Mouse (Mus musculus) CD8-positive naive resting alpha-beta T cell, adult 2 months (primary cell): Measurements from ENCODE around the gene Fam19a2.

Experiments used
- DNase-seq, 2 experiments: peaks; one replicate each; pipeline ENCODE4 v3.0.0; 2022; ENCODE audit warnings: low read depth in 2 of 2, low spot score in 2 of 2

The Fam19a2 gene

DNA sequence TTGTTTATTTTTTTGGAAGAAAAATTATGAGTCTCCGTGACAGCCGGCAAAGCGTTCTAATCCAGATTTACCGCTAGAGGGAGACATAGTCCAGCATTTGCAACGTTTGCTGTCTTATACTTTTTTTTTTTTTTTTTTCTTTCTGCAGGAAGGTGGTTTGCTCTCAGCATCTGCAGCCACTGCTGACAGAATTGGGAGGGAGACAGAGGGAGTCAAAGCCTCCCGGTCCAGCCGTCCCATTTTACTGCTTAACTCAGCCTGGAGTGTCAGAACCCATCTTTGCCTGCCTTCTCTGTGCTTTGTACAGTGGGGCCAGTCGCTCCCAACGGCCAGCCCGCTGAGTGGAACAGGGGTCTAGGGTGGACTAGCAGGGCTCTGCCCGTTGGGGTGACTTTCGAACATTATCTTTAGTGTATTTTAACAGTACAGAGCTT is at the start of gene Fam19a2:
Fam19a2 (plus strand) TSS at position 121 of the 434 bp plus-strand sequence.
- DNase-seq: peak; percentile 8 to 25

DNA sequence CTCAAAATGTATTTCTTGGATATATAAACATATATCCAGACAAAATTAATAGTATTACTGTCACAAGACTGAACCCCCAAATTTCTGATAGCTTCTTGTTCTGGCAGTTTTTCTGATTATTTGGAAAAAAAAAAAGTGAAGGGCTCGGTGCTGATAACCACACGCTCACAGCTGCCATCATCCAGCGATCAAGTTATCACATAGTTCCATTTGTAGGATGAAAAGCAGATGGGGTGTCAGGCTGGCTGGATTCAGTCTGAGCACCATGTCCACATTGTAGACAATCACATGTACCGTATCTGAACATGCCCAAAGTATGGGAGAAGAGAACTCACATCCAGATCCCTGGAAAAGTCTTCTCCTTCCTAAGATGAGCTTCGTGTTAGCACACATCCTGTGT is 41.0 kb upstream of the Fam19a2 start:
- no peak for DNase-seq

DNA sequence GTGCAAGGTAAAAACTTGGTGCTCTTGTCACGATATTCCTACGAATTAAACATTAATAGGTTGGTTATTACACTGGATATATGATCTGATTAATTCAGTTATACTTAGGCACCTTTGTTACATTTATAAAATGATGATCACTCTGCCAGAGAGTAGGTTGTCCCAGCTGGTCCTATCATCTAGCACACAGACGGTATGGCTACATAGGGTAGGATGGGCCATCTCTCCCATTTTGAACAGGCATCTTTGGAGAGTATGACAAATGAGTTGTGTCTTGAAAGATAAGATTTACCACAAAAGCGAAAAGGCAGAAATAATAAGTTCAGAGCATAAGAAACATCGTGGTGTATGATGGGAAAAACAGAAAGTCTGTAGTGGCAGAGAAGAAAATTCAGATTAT is 34.4 kb upstream of the Fam19a2 start:
- DNase-seq: no peak

DNA sequence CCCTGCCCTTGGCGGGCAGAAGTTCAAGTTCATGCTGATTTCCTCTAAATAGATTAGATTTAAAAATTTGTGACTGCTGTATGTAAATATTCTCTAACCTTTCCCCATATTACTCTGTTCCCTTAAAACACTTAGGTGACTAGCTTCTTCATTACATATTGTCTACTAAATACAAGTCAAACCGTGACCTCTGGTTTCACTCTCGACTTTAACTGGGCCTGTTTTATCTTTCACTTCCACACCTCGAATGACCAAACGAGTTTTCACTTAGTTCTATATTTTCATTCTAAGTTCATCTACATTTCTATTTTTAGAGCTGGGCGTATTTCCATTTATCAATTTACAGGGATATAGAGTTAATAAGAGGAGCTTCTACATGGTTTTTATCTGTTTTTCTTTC is 15.7 kb upstream of the Fam19a2 start:
- no peak for DNase-seq

DNA sequence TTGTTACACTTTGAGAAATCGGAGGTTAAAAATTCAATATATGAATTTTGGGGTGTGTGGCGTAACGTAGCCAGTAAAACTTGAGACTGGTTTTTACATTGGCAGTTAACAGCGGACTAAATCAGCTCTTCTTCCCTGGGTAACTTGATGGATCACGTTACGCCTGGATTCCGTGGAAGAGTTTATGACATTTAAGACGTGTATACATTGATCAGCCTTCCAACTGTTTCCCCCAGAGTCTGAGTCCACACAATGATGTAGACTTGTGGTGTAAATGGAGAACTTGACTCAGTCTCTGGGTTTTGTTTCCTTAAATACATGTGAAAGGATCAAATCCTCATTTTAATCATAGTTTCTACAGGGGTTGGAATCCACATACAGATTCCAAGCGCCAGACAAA is 11.9 kb upstream of the Fam19a2 start:
- DNase-seq: no peak

DNA sequence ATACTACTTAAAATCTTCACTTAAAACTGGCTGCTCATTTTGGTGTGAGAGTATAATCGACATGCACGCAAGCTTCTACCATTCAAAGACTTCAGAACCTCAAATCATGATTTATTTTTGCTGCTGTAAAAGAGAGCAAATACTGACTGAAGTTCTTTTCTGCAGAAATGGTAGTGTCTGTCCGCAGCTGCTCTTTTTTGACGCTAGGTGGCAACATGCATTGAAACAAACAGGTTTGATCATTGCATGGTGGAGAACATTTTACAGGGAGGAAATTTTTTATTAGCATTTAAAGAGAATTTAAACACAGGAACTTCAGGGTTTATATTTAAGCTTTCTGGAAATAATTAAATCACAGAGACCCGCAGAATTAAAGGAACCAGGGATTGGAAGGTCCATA is 9.5 kb upstream of the Fam19a2 start:
- DNase-seq: no peak

DNA sequence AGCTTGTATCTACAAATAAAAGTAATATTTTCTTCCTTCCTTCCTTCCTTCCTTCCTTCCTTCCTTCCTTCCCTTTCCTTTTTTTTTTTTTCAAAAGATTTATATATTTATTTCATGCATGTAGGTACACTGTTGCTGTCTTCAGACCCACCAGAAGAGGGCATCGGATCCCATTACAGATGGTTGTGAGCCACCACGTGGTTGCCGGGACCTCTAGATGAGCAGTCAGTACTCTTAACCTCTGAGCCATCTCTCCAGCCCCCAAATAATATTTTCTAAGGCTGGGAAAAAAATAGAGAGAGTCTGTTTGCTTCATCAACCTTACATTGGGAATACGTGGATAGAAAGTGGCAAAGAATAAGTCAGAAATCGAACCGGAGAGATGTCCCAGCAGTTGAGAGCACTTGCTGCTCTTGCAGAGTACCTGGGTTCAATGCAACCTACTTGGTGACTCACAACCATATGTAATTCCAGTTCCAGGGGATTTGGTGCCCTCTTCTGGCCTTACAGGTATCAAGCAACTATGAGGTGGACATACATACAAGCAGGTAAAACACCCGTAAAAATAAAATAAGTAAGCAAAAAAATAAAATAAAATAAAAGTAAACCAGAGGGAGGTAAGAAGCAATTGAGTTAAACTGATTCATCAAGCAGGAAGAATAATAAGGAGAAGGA is 8.0 kb upstream of the Fam19a2 start:
- DNase-seq: no peak

DNA sequence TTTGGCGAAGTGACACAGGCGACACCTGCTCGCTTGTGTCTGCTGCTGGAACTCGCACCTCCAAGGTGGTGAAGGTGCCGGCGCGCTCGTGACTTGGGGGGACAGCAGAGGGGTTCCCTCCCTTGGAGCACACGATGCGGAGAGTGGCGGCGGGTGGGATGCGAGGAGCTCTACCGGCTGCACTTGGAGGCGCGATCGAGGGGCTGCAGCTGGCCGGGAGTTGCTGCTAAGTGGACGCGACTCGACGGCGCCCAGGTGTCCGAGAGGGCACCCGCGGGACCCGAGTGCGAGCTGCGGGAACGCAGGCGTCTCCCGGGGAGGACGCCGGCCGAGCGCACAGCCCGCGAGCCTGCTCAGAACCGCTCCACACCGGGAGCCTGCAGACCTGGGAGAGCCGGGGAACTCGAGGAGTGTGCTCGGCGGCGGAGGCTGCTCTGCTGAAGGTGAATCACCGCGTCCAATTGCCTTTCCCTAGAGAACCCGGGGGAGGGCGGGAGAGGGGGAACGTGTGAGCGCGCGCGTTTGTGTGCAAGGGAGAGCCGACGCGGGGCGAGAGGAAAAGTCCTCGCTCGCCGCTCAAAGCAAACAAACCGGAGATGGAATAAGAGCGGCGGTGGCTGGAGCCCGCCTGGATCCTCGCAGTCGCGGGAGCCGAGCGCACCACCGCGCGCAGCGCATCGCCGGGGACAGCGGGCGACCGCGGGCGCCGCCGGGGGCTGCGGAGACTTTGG is 830 bp downstream of the Fam19a2 start:
- DNase-seq: no peak

DNA sequence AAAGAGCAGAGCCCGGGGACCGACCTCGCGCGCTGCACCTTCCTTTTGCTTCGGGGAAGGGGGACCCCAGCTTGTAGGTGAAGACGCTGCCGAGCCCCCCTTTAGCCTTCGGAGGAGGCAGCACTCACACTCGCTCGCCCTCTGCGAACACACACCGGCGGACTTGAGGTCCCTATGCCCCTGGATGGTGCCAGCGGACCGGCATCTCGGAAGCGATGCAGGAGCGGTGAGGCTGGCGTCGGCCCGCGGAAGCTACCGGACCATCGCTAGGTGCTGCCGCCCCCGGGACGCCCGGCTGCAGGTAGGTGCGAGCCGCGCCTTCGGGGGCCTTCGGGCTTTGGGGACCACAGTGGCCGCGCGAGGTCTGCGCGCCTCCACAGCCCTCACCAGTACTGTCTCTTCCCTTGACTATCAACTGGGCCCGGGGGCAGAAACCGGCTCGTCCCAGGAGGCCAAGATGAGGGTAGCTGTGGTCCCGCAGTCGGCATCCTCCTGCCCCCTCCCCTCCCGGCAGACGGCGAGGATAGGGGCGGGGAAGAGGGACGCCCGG is 1.5 kb downstream of the Fam19a2 start:
- DNase-seq: no peak

DNA sequence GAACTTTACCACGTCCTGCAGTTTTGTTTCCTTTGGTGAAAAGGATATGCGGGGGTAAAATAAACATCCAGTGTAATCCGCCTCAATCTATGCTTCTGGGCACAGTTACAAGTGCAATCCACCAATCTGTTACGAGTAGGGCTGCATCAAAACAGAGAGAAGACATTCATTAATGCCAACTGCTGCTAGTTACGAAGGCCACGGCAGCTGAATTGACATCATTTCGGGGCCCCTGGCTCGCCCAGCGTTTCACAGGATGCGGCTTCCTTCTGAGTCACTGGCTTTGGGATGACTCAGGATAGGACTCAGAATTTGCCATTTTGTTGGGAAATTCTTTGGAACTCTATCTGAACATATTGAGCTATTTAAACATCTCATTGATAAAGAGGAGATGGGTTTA is 4.8 kb downstream of the Fam19a2 start:
- DNase-seq: no peak

DNA sequence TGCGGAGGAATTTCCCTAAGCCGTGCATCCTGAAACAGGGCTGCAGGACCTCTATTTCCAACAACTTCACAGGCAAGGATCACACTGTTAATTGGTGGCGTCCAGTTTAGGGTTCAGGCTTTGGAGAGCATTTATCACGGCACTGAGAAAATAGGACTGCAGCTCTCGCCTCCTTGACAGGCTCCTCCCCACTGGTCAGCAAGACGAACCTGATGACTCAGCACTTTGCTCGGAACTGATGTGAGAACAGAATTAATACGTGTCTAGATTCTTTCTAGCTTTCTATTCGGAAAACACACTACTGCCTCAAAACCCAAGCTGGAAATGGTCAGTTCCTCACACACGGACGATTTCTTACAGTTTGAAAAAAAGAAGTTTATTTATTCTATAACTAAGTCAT is 10.8 kb downstream of the Fam19a2 start:
- no peak for DNase-seq

DNA sequence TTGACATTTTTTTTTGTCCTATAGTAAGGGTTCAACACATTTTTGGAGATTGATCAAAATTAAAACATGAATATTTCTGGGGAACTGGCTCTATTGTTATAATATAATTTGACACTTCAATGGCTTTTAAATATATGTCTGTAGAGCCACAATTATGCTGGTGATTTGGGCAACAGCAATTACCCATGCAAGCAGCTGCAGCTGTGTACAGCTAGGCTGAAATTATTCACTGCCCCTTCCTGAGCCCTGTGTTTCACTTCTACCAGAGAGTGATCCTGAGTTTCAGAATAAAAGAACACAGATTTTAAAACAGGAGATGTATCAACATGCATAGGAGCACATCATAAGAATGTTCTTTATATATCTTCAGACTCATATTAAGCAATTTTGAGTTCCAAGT is 43.5 kb downstream of the Fam19a2 start:
- DNase-seq: no peak

DNA sequence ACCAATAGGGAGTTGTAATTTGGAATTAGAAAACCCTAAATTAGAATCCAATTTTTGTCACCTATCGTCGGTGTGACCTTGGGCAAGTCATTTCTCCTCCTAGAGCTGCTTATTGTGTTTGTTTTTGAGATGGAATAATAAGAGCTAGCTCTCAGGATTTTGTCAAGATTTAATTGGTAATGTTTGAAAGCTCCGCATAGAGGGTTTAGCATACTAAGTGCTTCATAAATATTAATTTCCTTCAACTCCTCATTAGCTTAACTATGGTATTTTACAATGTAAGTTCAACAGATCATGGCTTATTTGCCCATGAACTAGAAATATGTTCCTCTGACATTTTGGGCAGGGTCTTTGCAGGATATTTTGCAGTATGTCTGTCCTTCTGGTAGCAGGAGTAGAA is 62.5 kb downstream of the Fam19a2 start:
- DNase-seq: no peak

DNA sequence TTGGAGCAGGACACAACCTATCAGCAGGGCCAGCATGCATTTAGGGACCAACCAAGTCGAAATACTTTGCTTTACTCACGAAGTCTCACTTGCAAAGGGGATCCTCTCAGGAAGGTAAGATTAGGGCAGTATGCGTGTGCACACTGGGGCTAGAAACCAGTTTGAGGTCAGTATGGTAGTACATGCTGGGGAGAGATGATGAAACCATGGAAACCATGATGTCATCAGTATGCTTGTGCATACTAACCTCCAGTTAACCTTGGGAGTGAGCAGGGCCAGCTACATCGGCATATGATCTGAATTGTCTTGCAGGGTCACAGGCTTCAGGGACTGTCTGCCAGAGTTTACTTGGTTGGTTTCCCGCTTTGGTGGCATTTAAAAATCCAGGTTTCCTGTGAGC is 77.5 kb downstream of the Fam19a2 start:
- DNase-seq: no peak

DNA sequence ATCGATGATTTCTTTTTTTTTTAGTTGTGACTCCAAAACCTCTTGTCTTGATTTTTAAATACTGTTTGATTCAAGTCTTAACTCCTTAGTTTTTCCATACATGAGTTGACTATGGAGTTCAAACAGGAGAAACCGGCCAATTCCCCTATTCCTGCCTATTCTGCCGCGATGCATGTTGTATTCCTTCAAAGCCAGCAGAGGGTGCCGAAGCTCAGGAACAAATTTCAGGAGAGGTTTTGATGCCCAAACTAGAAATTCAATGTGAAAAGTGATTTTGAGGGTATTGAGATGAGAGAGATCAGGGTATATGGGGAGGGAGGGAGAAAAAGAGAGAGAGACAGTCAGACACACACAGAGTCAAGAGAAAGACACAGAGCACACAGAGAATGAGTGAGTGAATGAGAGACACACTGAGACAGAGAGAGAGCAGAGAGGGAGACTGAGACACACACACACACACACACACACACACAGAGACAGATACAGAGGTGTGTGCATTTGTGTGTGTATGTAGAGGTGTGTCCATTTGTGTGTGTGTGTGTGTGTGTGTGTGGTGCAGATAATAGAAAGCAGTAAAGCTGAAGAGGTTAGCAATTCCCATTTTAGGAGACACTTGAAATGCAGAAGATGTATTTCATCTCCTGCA is 78.9 kb downstream of the Fam19a2 start:
- no peak for DNase-seq

DNA sequence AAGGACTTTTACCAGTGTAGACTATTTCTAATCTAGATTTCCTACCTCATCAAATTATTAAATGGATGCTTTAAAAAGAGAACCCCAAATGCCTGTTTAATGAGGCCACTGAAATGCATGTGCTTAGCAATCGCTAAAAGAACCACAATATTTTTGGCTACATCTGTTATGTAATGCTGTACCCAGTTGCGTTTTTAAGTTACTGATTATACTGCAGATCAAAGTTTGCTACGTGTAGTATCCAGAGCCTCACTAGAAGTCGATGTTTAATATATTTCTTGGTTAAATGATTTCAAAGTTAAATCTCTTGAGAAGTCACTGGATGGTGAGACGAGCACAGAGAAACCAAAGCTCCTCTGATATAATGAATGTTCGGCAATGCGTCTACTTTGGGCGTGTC is 82.5 kb downstream of the Fam19a2 start:
- no peak for DNase-seq

DNA sequence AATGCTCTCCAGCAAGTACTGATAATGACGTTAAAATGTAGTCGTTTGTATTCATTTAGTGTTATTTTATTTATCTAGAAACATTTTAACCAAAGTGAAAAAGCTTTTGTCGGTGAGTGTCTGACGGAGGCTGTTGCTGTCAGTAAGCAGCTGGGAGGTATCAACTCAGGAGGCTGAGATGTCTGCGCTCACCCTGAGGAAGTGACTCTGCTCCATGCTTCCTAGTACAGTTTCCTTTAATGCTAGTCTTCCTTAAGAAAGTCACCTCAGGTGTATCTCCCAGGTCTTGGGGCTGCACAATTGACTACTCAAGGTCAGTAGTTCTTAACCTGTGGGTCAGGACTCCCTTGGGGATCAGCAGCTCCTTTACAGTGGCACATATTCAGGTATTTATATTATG is 89.9 kb downstream of the Fam19a2 start:
- no peak for DNase-seq

DNA sequence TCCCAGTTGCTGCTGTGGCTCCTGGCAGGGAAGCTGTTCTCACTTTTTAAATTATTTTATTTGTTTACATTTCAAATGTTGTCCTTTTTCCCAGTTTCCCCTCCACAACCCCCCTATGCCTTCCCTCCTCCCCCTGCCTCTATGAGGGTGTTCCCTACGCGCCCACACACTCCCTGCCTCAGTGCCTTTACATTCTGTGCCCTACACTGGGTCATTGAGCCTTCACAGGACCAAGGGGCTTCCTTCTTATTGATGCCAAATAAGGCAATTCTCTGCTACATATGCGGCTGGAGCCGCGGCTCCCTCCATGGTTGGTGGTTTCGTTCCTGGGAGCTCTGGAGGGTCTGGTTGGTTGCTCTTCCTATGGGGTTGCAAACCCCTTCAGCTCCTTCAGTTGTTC is 93.2 kb downstream of the Fam19a2 start:
- DNase-seq: no peak

DNA sequence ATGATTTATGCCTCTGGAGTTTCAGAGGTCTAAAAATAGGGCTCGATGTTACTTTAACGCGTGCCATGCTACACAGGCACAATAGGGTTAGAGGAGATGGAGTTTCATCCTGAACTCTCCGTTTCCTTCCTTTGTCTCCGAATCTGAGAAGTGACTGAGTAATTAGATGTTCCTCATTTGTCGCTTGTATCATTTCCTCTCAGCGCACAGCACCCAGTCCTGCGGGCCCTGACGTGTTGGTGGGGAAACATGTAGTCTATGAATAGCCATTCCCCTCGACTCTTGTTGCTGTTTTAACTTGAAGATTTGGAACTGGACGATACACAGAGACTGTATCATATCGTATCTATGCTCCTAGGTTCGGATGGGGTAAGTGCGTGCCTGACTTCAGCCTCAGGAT is 96.7 kb downstream of the Fam19a2 start:
- DNase-seq: no peak

DNA sequence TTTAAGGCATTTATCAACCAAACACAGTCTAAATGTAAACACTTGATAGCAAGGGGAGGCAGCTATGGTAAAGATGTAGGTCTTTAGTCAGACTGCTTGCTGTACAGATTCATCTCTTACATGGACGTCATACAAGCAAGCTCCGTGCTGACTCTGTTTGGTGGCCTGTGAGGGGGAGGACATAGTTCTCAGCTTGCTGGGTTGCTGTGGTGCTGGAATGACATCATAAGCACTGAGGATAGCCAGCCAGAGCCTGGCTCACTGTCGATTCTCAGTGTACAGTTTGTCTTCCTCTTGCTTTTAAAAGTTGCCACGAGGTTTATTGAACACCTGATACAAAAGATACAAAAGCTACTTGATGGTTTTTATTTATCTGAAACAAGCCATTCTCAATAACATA is 100.8 kb downstream of the Fam19a2 start:
- no peak for DNase-seq

DNA sequence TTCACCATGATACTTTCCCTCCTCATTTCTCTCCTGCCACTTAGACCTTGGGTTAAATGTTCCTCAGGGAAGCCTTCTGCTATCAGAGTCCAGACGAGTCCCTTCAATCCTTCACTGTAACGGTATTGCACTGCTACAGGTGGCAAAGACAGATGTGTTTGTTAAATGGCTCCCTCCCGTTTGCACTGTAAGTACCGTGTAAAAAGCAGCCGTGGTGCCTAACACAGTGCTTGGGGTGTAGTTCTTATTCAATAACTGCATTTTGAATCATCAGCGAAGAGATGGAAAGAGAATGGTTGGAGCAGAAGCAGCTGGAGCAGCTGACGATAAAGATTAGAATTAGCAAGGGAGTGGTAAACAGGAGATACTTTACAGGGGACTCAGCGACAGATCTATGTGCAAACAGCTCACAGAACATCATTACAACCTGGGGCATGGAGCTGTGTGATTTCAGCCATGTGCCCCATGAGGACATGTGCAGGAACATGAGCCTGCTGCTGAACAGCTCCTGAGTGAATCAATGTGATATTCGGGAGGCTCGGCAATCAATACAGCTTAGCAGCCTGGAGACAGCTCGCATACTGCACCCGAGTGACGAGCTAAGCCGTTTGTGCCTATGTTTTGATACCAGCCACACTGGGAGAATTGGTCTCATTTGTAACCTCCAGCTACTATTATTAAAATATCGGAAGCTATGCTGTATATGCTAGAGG is 103.5 kb downstream of the Fam19a2 start:
- no peak for DNase-seq

DNA sequence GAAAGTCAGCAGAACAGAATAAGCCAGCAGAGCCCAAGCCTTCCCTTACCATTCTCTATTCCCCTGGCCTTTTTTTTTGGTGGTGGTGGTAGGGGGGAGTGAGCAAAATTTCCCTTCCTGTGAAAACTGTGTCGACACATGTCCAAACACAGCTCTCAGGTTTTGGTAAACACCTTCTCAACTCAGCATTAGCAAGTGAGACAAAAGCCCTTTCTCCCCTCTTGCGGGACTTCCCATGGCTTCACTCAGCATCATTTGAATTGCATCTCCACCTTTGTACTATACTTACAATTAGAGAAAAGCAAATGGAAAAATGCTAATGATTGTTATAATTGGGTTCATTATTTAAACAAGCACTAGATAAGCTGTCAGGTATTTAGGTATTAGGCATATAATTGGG is 119.5 kb downstream of the Fam19a2 start:
- DNase-seq: no peak
